Mouse (Mus musculus) cerebellum, postnatal 10 days (tissue): ENCODE measurements at regions not wholly inside any gene's neighbourhood (a gene's known extent, or its start where the extent isn't known, plus 50 kb on each side); places are given as distances from the start of the nearest gene placed in this dataset.
"Not testable (repeated sequence)": the region's sequence is repeated elsewhere in the genome, so short reads cannot be mapped to it uniquely, and the experiment has no call there.

Experiments
- DNase-seq, 2 experiments: peaks; one replicate each; pipeline ENCODE4 v3.0.0; 2021; ENCODE audit warnings: mixed read lengths in 2 of 2

GRCm38 (mm10) chr2:17065149-17066145 is 665.8 kb downstream of the Nebl start:
- not testable (repeated sequence) for DNase-seq
